In genomic region chr4:142350986-142351385, GRCm38 (mm10) we compare ENCODE assay signal across 16 mouse cellular contexts.
"Had no signal": no experiment of that assay in that cellular context is flagged by ENCODE, and none has a peak within 500 bp of the region (broad histone marks: within the 10 kb centered on the region; RNA-seq: fewer than 3 reads in every experiment).

No protein-coding gene starts in this region.

- DNase-seq: heart, postnatal 10 days; heart, postnatal 14 days; heart, postnatal 36 days; heart, postnatal 4 days; kidney, adult 11 months; kidney, adult 18-20 months; kidney, adult 2 months; kidney, adult 8-10 months; kidney, adult 9 months; kidney, postnatal 10 days; kidney, postnatal 14 days; kidney, postnatal 25 days; kidney, postnatal 36 days; kidney, postnatal 4 days; layer of hippocampus, adult 9-11 months; layer of hippocampus, postnatal 36 days had no signal
